Mouse (Mus musculus) hematopoietic stem cell, adult 5-6 weeks (primary cell): ENCODE measurements around the gene Eral1. TPM values are rescaled to one million over a fixed set of nuclear protein-coding genes. Genes with fewer than 3 reads are reported as not detected.

ENCODE experiments used
- total RNA-seq: library from RNA; stranded (forward); fragments of 172-1452, 232-1000 nt; gene quantifications from 2 replicates; pipeline ENCODE4 v1.2.3, GENCODE M21; 2017

Eral1 gene
- total RNA-seq, 1 experiment from 2014 or later = 28.5 TPM

Other genes starting within 250 kb of the Eral1 start
- gene Pipox, start 186.3 kb downstream of the Eral1 start, total RNA-seq = 0.38 TPM in 1 of 2 replicates, not detected in the other
- not detected in 2 replicates for gene Sez6, start 149.6 kb downstream of the Eral1 start, total RNA-seq
- gene Phf12, start 97.6 kb downstream of the Eral1 start, total RNA-seq = 24.6 and 42.8 TPM in 2 replicates
- gene Dhrs13, start 48.1 kb downstream of the Eral1 start, total RNA-seq = 7.1 and 12.3 TPM in 2 replicates
- gene Flot2, start 42.5 kb downstream of the Eral1 start, total RNA-seq = 40.9 and 46.3 TPM in 2 replicates
- 3.2 and 5.6 TPM in 2 replicates for gene Fam222b, start 14.3 kb upstream of the Eral1 start, total RNA-seq
- 13.5 and 16.3 TPM in 2 replicates for gene Traf4, start 85.2 kb upstream of the Eral1 start, total RNA-seq
- 4.6 and 4.8 TPM in 2 replicates for gene Nek8, start 96.3 kb upstream of the Eral1 start, total RNA-seq
- 4.7 and 5.2 TPM in 2 replicates for gene Tlcd1, start 96.3 kb upstream of the Eral1 start, total RNA-seq
- gene Rpl23a, start 103.2 kb upstream of the Eral1 start, total RNA-seq = 3,301 and 3,769 TPM in 2 replicates
- 1.1 and 3.2 TPM in 2 replicates for gene Rab34, start 108.0 kb upstream of the Eral1 start, total RNA-seq
- gene Proca1, start 113.0 kb upstream of the Eral1 start, total RNA-seq = 0.44 and 1.5 TPM in 2 replicates
- gene Sdf2, start 165.4 kb upstream of the Eral1 start, total RNA-seq = 38.1 and 54.2 TPM in 2 replicates
- gene Supt6, start 165.6 kb upstream of the Eral1 start, total RNA-seq = 45.6 and 51.3 TPM in 2 replicates
- gene 2610507B11Rik, start 181.4 kb upstream of the Eral1 start, total RNA-seq = 83.7 and 92.7 TPM in 2 replicates
- gene BC030499, start 210.5 kb upstream of the Eral1 start, total RNA-seq = 0.38 TPM in 1 of 2 replicates, not detected in the other
- gene Spag5, start 221.1 kb upstream of the Eral1 start, total RNA-seq = 39.9 and 49.1 TPM in 2 replicates
- gene Aldoc, start 242.6 kb upstream of the Eral1 start, total RNA-seq = 6.6 and 8.7 TPM in 2 replicates
- gene Pigs, start 248.0 kb upstream of the Eral1 start, total RNA-seq = 9.9 and 10.1 TPM in 2 replicates